Mouse (Mus musculus) embryo, embryonic 10.5 days (tissue): ENCODE measurements at regions not wholly inside any gene's neighbourhood (a gene's known extent, or its start where the extent isn't known, plus 50 kb on each side); places are given as distances from the start of the nearest gene placed in this dataset.
A peak's percentile ranks its signal among the peaks of the same experiment; 100 is the strongest.

Experiments used
- DNase-seq: peaks from one replicate; pipeline ENCODE4 v3.0.0-alpha.2; 2015; ENCODE audit warnings: low spot score

GRCm38 (mm10) chr1:44849366-44849951 is 298.1 kb downstream of the Gulp1 start:
- DNase-seq: peak; percentile 18

- DNase-seq: no peak
Observed at GRCm38 (mm10) chr1:44863390-44863789, 312.1 kb downstream of the Gulp1 start.

GRCm38 (mm10) chr1:44863818-44864217 is 312.5 kb downstream of the Gulp1 start:
- no peak for DNase-seq

DNA sequence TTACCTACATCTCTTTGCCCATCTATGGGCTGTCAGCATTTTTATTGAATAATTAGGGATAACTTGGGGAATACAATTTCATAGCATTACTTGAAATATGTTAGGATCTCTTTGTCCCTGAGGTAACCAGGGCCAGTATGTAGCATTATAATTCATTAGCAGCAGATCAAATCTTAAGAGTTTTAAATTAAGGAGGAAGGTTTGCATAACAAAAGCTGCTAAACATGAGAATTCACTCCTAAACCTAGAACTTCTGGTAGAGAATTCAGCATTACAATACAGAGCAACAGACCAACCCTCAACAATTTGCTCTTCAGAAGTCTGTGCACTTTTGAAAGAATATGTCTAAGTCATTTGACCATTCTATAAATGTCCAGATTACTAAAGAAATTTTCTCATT is 340.3 kb downstream of the Gulp1 start:
- no peak for DNase-seq

DNA sequence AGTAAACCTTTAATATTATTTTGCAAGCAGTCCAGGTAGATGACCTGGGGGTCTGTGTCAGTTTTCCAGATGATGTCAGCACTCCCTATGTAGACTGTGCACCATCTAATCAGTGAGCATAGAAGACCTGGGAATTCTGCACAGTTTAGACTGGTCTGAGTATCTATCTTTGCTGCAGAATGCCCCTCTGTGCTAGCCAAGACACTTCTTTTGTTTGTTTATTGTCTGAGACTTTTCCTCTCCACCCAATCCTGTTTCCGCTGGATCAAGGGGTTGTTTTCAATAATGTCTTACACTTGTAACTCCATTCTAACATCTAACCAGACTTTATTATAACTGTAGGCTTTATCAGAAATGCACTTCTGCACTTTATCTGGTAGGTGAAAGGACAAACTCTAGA is 341.1 kb downstream of the Gulp1 start:
- no peak for DNase-seq
